Mouse (Mus musculus): ENCODE results near the gene Fosl2. TPM values are rescaled to one million over a fixed set of nuclear protein-coding genes. Genes with fewer than 3 reads are reported as not detected.

Fosl2 gene
- polyA plus RNA-seq, 1 experiment from 2014 or later = 2.8 TPM

- H3K9me3 ChIP-seq = no peaks in the 10 kb centered on the region
- H3K4me1 ChIP-seq = no peaks in the 10 kb centered on the region
- no peak for ATAC-seq (replicated peaks)
- 90% methylated on average over 16 of the region's 16 CpGs for WGBS
- no peak overlapping the region for H3K4me2 ChIP-seq (replicated peaks)
- H3K9ac ChIP-seq (replicated peaks) = no peak overlapping the region
- no peaks in the 10 kb centered on the region for H3K27me3 ChIP-seq
- no peak overlapping the region for H3K27ac ChIP-seq (replicated peaks)
- no peaks in the 10 kb centered on the region for H3K36me3 ChIP-seq
- no peak overlapping the region for H3K4me3 ChIP-seq
Observed at GRCm38 (mm10) chr5:32192016-32192845, 56.6 kb downstream of the Fosl2 start.

GRCm38 (mm10) chr5:32194236-32194635 lies 58.6 kb downstream of the Fosl2 start:
- no peaks in the 10 kb centered on the region for H3K36me3 ChIP-seq
- WGBS = 81% methylated on average over 4 of the region's 4 CpGs
- ATAC-seq (replicated peaks) = no peak

GRCm38 (mm10) chr5:32195857-32196609 lies 60.4 kb downstream of the Fosl2 start:
- 61% methylated on average over 12 of the region's 12 CpGs for WGBS
- ATAC-seq (replicated peaks) = no peak
- Histone ChIP-seq H3K4me1 (no peaks in the 10 kb centered on the region), H3K9me3 (no peaks in the 10 kb centered on the region), H3K27ac (replicated peaks) (no peak overlapping the region), H3K9ac (replicated peaks) (no peak overlapping the region), H3K4me3 (no peak overlapping the region), H3K36me3 (no peaks in the 10 kb centered on the region), H3K4me2 (replicated peaks) (no peak overlapping the region), H3K27me3 (no peaks in the 10 kb centered on the region)

More at GRCm38 (mm10) chr5:32194236-32194635, 58.6 kb downstream of the Fosl2 start:
- Histone ChIP-seq H3K9ac (replicated peaks) (no peak overlapping the region), H3K4me1 (no peaks in the 10 kb centered on the region), H3K27me3 (no peaks in the 10 kb centered on the region), H3K9me3 (no peaks in the 10 kb centered on the region), H3K27ac (replicated peaks) (no peak overlapping the region), H3K4me3 (no peak overlapping the region), H3K4me2 (replicated peaks) (no peak overlapping the region)

DNA sequence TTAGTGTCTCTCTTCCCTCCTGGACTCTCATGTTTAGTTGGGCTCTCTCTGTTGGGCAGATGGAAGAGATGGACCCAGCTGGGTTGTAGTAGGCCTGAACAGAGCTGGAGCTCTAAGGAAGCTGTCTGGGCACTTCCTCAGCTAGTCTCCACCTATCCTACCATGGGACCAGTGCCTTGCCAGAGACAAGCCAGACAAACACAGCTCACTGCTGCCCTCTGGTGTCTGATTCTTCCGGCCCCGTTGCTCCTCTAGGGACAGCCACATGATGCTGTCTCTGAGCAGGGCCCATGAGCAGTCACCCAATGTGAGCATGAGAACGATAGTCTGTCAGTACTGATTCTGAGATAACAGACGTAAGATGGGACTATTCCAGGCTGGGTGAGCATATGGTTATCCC lies 62.1 kb downstream of the Fosl2 start:
- no peaks in the 10 kb centered on the region for H3K27me3 ChIP-seq
- 0 out of 2 replicates have a peak, but pooled peaks have one; percentile 38 for ATAC-seq (replicated peaks)
- WGBS = 11% methylated on average over 4 of the region's 4 CpGs

DNA sequence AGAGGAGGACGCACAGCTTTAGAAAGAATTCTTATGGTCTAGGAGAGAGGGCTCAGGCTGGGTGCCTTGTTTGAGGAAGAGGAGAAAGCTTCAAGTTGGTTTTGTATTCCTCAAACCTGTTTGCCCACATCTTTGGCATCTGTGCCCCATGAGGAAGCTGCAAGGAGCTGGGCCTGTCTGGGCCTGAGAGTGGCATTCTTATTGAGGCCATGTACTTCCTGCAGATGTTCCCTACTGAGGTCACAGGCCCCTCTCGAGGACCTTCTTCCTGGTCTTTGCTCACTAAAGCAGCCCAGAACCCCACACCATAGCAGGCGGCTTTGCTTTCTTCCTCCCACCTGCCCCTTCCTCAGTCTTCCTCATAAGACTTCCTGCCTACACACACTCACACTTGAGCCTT lies 63.5 kb downstream of the Fosl2 start:
- Histone ChIP-seq H3K36me3 (no peaks in the 10 kb centered on the region), H3K4me2 (replicated peaks) (no peak overlapping the region), H3K4me1 (no peaks in the 10 kb centered on the region), H3K27me3 (no peaks in the 10 kb centered on the region), H3K9ac (replicated peaks) (no peak overlapping the region), H3K4me3 (no peak overlapping the region), H3K27ac (replicated peaks) (no peak overlapping the region), H3K9me3 (no peaks in the 10 kb centered on the region)
- no peak for ATAC-seq (replicated peaks)
- 84% methylated on average over 3 of the region's 3 CpGs for WGBS

More for the DNA sequence above, 62.1 kb downstream of the Fosl2 start:
- Histone ChIP-seq H3K4me1 (no peaks in the 10 kb centered on the region), H3K27ac (replicated peaks) (no peak overlapping the region), H3K9me3 (no peaks in the 10 kb centered on the region), H3K4me3 (no peak overlapping the region), H3K4me2 (replicated peaks) (no peak overlapping the region), H3K36me3 (no peaks in the 10 kb centered on the region), H3K9ac (replicated peaks) (no peak overlapping the region)

- no peak overlapping the region for H3K4me3 ChIP-seq
- no peaks in the 10 kb centered on the region for H3K27me3 ChIP-seq
- no peak overlapping the region for H3K27ac ChIP-seq (replicated peaks)
- 93% methylated on average over 3 of the region's 3 CpGs for WGBS
- H3K9ac ChIP-seq (replicated peaks) = no peak overlapping the region
- no peak overlapping the region for H3K4me2 ChIP-seq (replicated peaks)
- H3K9me3 ChIP-seq = no peaks in the 10 kb centered on the region
- H3K36me3 ChIP-seq = no peaks in the 10 kb centered on the region
- no peak for ATAC-seq (replicated peaks)
- no peaks in the 10 kb centered on the region for H3K4me1 ChIP-seq
Observed at GRCm38 (mm10) chr5:32199594-32199993, 64.0 kb downstream of the Fosl2 start.

DNA sequence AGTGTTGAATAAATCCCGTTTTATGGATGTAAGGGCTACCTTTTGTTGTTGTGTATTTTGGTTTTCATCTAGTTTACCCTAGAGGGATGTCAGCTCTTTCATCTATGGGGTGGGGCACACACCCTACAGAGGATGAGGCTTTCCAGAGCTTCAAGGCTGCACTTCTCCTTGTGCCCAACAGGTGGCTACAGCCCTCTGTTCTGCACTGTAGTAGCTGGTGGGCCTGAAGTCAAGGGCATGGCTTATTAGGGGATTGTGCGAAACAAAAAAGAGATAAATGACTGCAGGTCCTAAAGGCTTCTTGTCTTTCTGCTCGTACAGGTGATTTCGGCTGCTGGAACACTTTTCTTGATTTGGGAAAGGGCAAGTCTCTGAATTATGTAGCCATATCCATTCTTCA lies 69.1 kb downstream of the Fosl2 start:
- H3K4me3 ChIP-seq = no peak overlapping the region
- 73% methylated on average over 4 of the region's 4 CpGs for WGBS
- no peaks in the 10 kb centered on the region for H3K9me3 ChIP-seq
- no peaks in the 10 kb centered on the region for H3K4me1 ChIP-seq
- ATAC-seq (replicated peaks) = no peak
- H3K36me3 ChIP-seq = no peaks in the 10 kb centered on the region
- no peak overlapping the region for H3K4me2 ChIP-seq (replicated peaks)
- no peaks in the 10 kb centered on the region for H3K27me3 ChIP-seq
- H3K27ac ChIP-seq (replicated peaks) = no peak overlapping the region
- H3K9ac ChIP-seq (replicated peaks) = no peak overlapping the region

- Histone ChIP-seq H3K36me3 (no peaks in the 10 kb centered on the region), H3K9me3 (no peaks in the 10 kb centered on the region), H3K4me3 (no peak overlapping the region), H3K9ac (replicated peaks) (no peak overlapping the region), H3K4me1 (no peaks in the 10 kb centered on the region), H3K4me2 (replicated peaks) (no peak overlapping the region), H3K27me3 (no peaks in the 10 kb centered on the region), H3K27ac (replicated peaks) (no peak overlapping the region)
- ATAC-seq (replicated peaks) = no peak
- WGBS = 77% methylated on average over 2 of the region's 2 CpGs
Observed at GRCm38 (mm10) chr5:32206726-32207125, 71.1 kb downstream of the Fosl2 start.

Other genes with a start within 250 kb of the Fosl2 start
- gene Plb1, start 96.9 kb downstream of the Fosl2 start, polyA plus RNA-seq (2015; fragmentation: Nextera tagmentation; extraction: Ambion mirVana) = 0.06 TPM in 1 of 2 replicates, not detected in the other

Measured in forebrain, embryonic 15.5 days (tissue).